Mouse (Mus musculus) small intestine, adult 10 weeks (tissue): ENCODE measurements around the gene Thsd7b. TPM values are rescaled to one million over a fixed set of nuclear protein-coding genes. Genes with fewer than 3 reads are reported as not detected.

Experiments used
- polyA plus RNA-seq: library from polyadenylated mRNA; stranded (reverse); fragments of 350-450 nt; fragmentation: Illumina TruSeq; extraction: RNeasy Lipid Tissue Mini Kit (QIAGEN cat#74804); gene quantifications from one replicate; pipeline ENCODE4 v1.2.3, GENCODE M21; 2014; ENCODE audit warnings: low replicate concordance

Thsd7b gene
- 0.67 TPM for polyA plus RNA-seq

GRCm38 (mm10) chr1:129272982-129273937, at the start of gene Thsd7b:
TSS of gene Thsd7b (plus strand) at chr1:129273302.

